Mouse (Mus musculus) myocyte (in vitro differentiated cells): Measurements from ENCODE around the gene Atp2a2.

Experiments
- CEBPB ChIP-seq: IDR thresholded peaks from 2 replicates; pipeline ENCODE4 v1.6.1; 2011; ENCODE audit warnings: mild to moderate bottlenecking, moderate library complexity; ENCODE audit not compliant: poor library complexity, insufficient read depth, severe bottlenecking
- E2F4 ChIP-seq: IDR thresholded peaks from one replicate; pipeline ENCODE4 v1.6.1; 2011; ENCODE audit warnings: mild to moderate bottlenecking, control low read depth, moderate library complexity; ENCODE audit not compliant: insufficient read depth
- MAX ChIP-seq: IDR thresholded peaks from one replicate; pipeline ENCODE4 v1.6.1; 2011; ENCODE audit warnings: low read depth, mild to moderate bottlenecking, control low read depth
- MYOD1 ChIP-seq, 3 experiments: IDR thresholded peaks; one replicate each; pipeline ENCODE4 v1.6.1; 2011; ENCODE audit warnings: control low read depth in 2 of 3, low read depth in 2 of 3, mild to moderate bottlenecking in 2 of 3, moderate library complexity in 1 of 3; ENCODE audit not compliant: insufficient read length in 2 of 3, control insufficient read depth in 1 of 3
- POLR2A ChIP-seq: IDR thresholded peaks from one replicate; pipeline ENCODE4 v1.6.1; 2011; ENCODE audit warnings: low read depth, mild to moderate bottlenecking, control low read depth, moderate library complexity; ENCODE audit not compliant: insufficient read length
- POLR2AphosphoS2 ChIP-seq: IDR thresholded peaks from one replicate; pipeline ENCODE4 v1.6.1; 2011; ENCODE audit warnings: low read depth, control low read depth; ENCODE audit not compliant: insufficient read length
- TCF12 ChIP-seq: IDR thresholded peaks from one replicate; pipeline ENCODE4 v1.6.1; 2011; ENCODE audit warnings: mild to moderate bottlenecking, control low read depth; ENCODE audit not compliant: poor library complexity, insufficient read depth, severe bottlenecking
- TCF3 ChIP-seq: IDR thresholded peaks from one replicate; pipeline ENCODE4 v1.6.1; 2011; ENCODE audit warnings: low read depth, control low read depth; ENCODE audit not compliant: insufficient read length
- USF1 ChIP-seq: IDR thresholded peaks from one replicate; pipeline ENCODE4 v1.6.1; 2011; ENCODE audit warnings: low read depth, mild to moderate bottlenecking, control low read depth, moderate library complexity

DNA sequence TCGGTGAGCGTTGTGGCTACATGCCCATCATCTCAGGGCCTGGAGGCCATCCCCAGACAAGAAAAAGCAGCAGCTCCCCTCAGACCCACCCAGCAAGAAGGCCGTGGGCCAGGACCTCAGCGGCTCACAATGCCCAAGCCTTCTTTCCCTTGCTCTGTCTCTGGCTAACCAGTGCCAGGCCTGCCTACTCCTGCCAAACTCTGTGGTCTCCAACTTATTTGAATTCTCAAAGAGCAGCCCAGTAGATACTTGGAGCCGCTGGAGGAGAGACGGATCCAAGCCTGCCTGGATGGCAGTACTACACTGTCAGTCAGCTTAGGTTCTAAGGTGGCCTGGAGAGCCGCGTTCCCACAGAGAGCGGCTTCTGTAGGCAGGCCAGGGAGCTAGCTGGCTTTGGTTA lies 24.4 kb upstream of the Atp2a2 start:
- TF ChIP-seq POLR2A (no peak), USF1 (no peak), MYOD1 (IDR thresholded peaks at IDR 0.05; ENCODE audit: control insufficient read depth in 1 of 3, insufficient read length in 2 of 3, low read depth in 2 of 3) (no peak), POLR2AphosphoS2 (no peak), TCF3 (no peak), TCF12 (no peak), CEBPB (no peak), E2F4 (no peak), MAX (no peak)
